Mouse (Mus musculus): ENCODE data around the gene Vmn1r211. TPM values are rescaled to one million over a fixed set of nuclear protein-coding genes. Genes with fewer than 3 reads are reported as not detected.

Gene Vmn1r211
- not detected in 2 replicates for polyA plus RNA-seq (2021; fragmentation: Nextera tagmentation)
- long read RNA-seq, experiment 1: 0 reads
- long read RNA-seq, experiment 2: 0 reads

DNA sequence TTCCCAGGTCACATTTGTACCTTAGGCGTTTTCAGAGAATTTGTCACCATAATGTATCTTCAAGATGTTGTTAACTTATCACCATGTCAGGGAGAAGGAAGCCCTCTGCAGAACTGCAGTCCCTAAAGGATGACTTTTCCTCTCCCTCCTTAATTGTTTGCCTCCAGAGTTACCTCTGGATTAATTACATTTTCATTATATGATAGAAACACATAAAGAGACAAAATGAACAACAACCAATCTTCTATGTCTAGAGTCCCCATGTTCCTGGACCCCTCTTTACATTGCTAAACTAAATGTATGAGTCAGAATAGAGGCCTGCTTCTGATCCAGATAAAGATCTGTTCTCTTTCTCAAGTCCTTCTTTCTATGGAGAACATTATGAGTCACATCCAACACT, at the start of gene Vmn1r211:
Gene Vmn1r211 (minus strand): TSS at position 101 of the 400 bp plus-strand sequence.

DNA sequence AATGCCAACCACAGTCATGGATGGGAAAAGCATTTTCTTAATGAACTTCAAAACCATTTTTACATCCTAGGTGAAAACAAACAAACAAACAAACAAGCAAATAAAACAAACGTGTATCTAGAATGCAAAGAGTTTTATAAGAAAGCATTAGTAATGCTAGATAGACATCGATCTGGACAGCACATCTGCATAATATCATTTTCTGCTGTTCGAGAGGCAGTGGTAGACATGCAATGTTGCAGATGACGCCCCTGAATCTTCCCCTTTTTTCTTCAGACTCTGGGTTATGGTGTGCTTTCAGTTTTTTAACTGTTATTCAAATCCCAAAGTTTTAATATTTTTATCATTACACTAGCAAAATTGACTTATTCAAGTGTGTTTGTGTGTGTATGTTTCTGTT, 26.7 kb upstream of the Vmn1r211 start, which contains the start of gene Vmn1r212:
Gene Vmn1r212 (minus strand): TSS at position 101 of the 400 bp plus-strand sequence.

DNA sequence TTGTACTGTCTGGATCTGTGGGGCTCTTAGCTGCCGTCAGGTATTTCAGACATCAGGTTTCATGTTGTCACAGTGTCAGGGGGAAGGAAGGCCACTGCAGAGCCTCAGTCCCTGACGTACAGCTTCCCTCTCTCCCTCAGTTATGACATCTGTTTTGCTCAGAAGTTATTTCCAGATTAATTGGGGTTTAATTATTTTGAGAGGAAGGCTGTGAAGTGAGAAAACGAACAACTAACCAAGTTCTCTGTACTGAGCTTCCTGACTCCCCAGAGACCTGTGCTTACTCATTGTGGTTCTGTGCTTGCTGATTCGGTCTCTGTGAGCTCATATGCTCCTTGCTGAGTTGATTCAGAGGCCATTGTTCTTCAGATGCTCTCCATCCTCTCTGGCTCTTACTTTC, 26.1 kb downstream of the Vmn1r211 start, which contains the start of gene Vmn1r210:
Gene Vmn1r210 (minus strand): TSS at position 101 of the 400 bp plus-strand sequence.

DNA sequence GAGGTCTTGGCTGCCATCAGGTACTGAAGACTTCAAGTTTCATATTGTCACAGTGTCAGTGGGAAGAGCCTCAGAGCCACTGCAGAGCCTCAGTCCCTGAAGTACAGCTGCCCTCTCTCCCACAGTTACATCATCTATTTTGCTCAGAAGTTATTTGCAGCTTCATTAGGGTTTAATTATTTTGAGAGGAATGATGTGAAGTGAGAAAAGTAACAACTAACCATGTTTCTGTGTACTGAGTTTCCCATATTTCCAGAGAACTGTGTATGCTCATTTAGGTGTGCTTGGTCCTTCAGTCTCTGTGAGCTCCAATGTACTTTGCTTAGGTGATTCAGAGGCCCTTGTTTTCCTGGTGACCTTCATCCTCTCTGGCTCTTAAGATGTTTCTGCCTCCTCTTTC, 47.8 kb downstream of the Vmn1r211 start, which contains the start of gene Vmn1r209:
Gene Vmn1r209 (minus strand): TSS at position 101 of the 400 bp plus-strand sequence.

Other genes starting within 250 kb of the Vmn1r211 start
- not detected in 2 replicates for gene Vmn1r206, start 233.3 kb downstream of the Vmn1r211 start, polyA plus RNA-seq (2021; fragmentation: Nextera tagmentation)
- not detected in 2 replicates for gene Vmn1r207-ps, start 127.9 kb downstream of the Vmn1r211 start, polyA plus RNA-seq (2021; fragmentation: Nextera tagmentation)
- not detected in 2 replicates for gene Vmn1r208, start 80.2 kb downstream of the Vmn1r211 start, polyA plus RNA-seq (2021; fragmentation: Nextera tagmentation)
- gene Vmn1r209, start 47.9 kb downstream of the Vmn1r211 start, polyA plus RNA-seq (2021; fragmentation: Nextera tagmentation): not detected in 2 replicates
- gene Vmn1r210, start 26.2 kb downstream of the Vmn1r211 start, polyA plus RNA-seq (2021; fragmentation: Nextera tagmentation): not detected in 2 replicates
- not detected in 2 replicates for gene Vmn1r212, start 26.6 kb upstream of the Vmn1r211 start, polyA plus RNA-seq (2021; fragmentation: Nextera tagmentation)
- not detected in 2 replicates for gene Vmn1r213, start 150.1 kb upstream of the Vmn1r211 start, polyA plus RNA-seq (2021; fragmentation: Nextera tagmentation)
- not detected in 2 replicates for gene Vmn1r214, start 172.9 kb upstream of the Vmn1r211 start, polyA plus RNA-seq (2021; fragmentation: Nextera tagmentation)
- gene Vmn1r215, start 210.5 kb upstream of the Vmn1r211 start, polyA plus RNA-seq (2021; fragmentation: Nextera tagmentation): not detected in 2 replicates

All from layer of hippocampus, adult 6 months (tissue).